15 mouse cellular contexts compared by ENCODE assay signal in the genomic region with DNA sequence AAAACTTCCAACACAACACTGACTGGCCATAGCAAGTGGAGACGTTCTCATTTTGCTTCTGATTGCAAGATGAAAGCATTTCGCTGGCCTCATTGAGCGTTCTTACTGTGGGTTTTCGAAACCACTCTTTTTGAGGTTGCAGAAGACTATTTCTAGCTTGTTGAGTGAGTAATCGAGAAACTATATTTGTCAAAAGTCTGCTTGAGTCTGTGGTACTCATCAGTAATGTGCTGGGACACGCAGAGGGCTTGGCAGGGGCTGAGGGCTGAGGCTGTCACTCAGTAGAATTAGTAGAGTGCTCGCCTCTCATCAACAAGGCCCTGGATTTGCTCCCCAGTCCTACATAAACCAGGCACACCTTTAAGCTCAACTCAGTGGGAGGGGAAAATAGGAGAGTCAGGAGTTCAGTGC. TPM values are rescaled to one million over a fixed set of nuclear protein-coding genes. Genes with fewer than 3 reads are reported as not detected.
A peak's percentile ranks its signal among the peaks of the same experiment; 100 is the strongest.
DNase-seq lines count a peak whose midpoint lies in the region; ATAC-seq lines count a peak whose summit lies in the region.
"Had no signal": no experiment of that assay in that cellular context is flagged by ENCODE, and none has a peak within 500 bp of the region (broad histone marks: within the 10 kb centered on the region; RNA-seq: fewer than 3 reads in every experiment).

No protein-coding gene starts in this region.

- H3K4me1 ChIP-seq in heart, embryonic 13.5 days = peaks cover 39% of the 10 kb centered on the region
- H3K4me1 ChIP-seq in liver, embryonic 11.5 days (replicated peaks; ENCODE audit: control insufficient read depth, insufficient read depth, low read length) = peaks cover 33% of the 10 kb centered on the region

- no peaks in the 10 kb centered on the region for H3K27me3 ChIP-seq in heart, embryonic 13.5 days (replicated peaks)
- H3K27me3 ChIP-seq in liver, embryonic 11.5 days (replicated peaks; ENCODE audit: control insufficient read depth, insufficient read depth, low read length) = no peaks in the 10 kb centered on the region

- no peak for DNase-seq in heart, postnatal 14 days
- DNase-seq in 416B (ENCODE audit: low read depth) = peak; percentile 42
- DNase-seq in liver, embryonic 11.5 days (ENCODE audit: low spot score) = no peak
- no peak for DNase-seq in kidney, postnatal 36 days
- no peak for DNase-seq in cerebellum, postnatal 36 days
- no peak for DNase-seq in adrenal gland, postnatal 4 days (ENCODE audit: low spot score in 2 of 2)
- DNase-seq: adrenal gland, adult 2 months; cerebellum, adult 9-11 months; lung, embryonic 14.5 days; retina, postnatal 1 day had no signal

- no peak for ATAC-seq in heart, embryonic 13.5 days (ENCODE audit: extremely low read depth, insufficient number of reproducible peaks, low FRiP score, low TSS enrichment)
- peak; percentile 33 for ATAC-seq in activated CD4-positive, CD25-positive, alpha-beta regulatory T cell, adult 4 months
- ATAC-seq in liver, embryonic 11.5 days (replicated peaks; ENCODE audit: low FRiP score) = no peak

- H3K9me3 ChIP-seq in heart, embryonic 13.5 days = no peaks in the 10 kb centered on the region
- H3K9me3 ChIP-seq in liver, embryonic 11.5 days (ENCODE audit: control insufficient read depth, low read length) = no peaks in the 10 kb centered on the region
- H3K9me3 ChIP-seq: forebrain, embryonic 10.5 days; G1E had no signal

- WGBS in heart, embryonic 13.5 days = 72% methylated on average over 7 of the region's 7 CpGs
- WGBS in liver, embryonic 11.5 days = 85% methylated on average over 7 of the region's 7 CpGs

- H3K27ac ChIP-seq in heart, embryonic 13.5 days (replicated peaks) = peak overlapping the region; percentile 29; the same call in 1 of the 2 replicates
- peak overlapping the region; percentile 66; the same call in 1 of the 2 replicates for H3K27ac ChIP-seq in liver, embryonic 11.5 days (ENCODE audit: low read depth, low read length)
- H3K27ac ChIP-seq: forebrain, embryonic 10.5 days; kidney, postnatal 0 days had no signal

- intact Hi-C loops in heart, postnatal 14 days (cut with DNase I) = loop anchor here (5.0 kb wide), 1 partner anchor 46 kb away; no protein-coding TSS in a partner anchor

- H3K4me2 ChIP-seq in heart, embryonic 13.5 days = no peak overlapping the region; the same call in 1 of the 2 replicates
- no peak overlapping the region for H3K4me2 ChIP-seq in liver, embryonic 11.5 days
- H3K4me2 ChIP-seq: lung, embryonic 14.5 days had no signal

- H3K36me3 ChIP-seq in heart, embryonic 13.5 days = peaks cover 9% of the 10 kb centered on the region
- H3K36me3 ChIP-seq in liver, embryonic 11.5 days (ENCODE audit: control insufficient read depth, insufficient read depth, low read length) = no peaks in the 10 kb centered on the region
- H3K36me3 ChIP-seq: forebrain, embryonic 10.5 days had no signal

- H3K4me3 ChIP-seq in heart, embryonic 13.5 days = no peak overlapping the region
- H3K4me3 ChIP-seq in liver, embryonic 11.5 days (ENCODE audit: low read depth, low read length) = no peak overlapping the region
- H3K4me3 ChIP-seq: forebrain, embryonic 10.5 days had no signal

- H3K9ac ChIP-seq in heart, embryonic 13.5 days = peak overlapping the region; percentile 15; the same call in 1 of the 2 replicates
- H3K9ac ChIP-seq in liver, embryonic 11.5 days (ENCODE audit: low read depth, low read length) = no peak overlapping the region
- H3K9ac ChIP-seq: lung, embryonic 14.5 days had no signal

RNA-seq across cellular contexts. Expression of a gene that starts 1.9 kb away (rescaled TPM):
- 13.4 and 14.9 TPM in 2 replicates for polyA plus RNA-seq in heart, embryonic 13.5 days (2015; fragmentation: Nextera tagmentation; extraction: Ambion mirVana)
- total RNA-seq in heart, postnatal 14 days (2021) = 10 to 100 TPM; 33.2 to 39.7 TPM
- polyA plus RNA-seq in activated CD4-positive, CD25-positive, alpha-beta regulatory T cell, adult 4 months (2017; shearing (Covaris generic)) = 10 to 100 TPM; 27.2 to 28.1 TPM
- polyA plus RNA-seq in liver, embryonic 11.5 days (2014; fragmentation: Nextera tagmentation; extraction: Ambion mirVana) = 14.1 and 14.9 TPM in 2 replicates
- total RNA-seq in adrenal gland, postnatal 4 days (2021) = 10 to 100 TPM; 12.4 to 12.7 TPM
